Mouse (Mus musculus) G1E (cell line): Measurements from ENCODE around the gene Gm8994.

Source experiments
- CTCF ChIP-seq: IDR thresholded peaks from 2 replicates; pipeline ENCODE4 v1.5.1; 2012; ENCODE audit warnings: low read depth, low read length, inconsistent platforms, mixed read lengths
- TAL1 ChIP-seq: conservative IDR thresholded peaks from 2 replicates; pipeline ENCODE4 v1.6.1; 2012; ENCODE audit warnings: low read depth, low read length, inconsistent platforms, mixed read lengths

DNA sequence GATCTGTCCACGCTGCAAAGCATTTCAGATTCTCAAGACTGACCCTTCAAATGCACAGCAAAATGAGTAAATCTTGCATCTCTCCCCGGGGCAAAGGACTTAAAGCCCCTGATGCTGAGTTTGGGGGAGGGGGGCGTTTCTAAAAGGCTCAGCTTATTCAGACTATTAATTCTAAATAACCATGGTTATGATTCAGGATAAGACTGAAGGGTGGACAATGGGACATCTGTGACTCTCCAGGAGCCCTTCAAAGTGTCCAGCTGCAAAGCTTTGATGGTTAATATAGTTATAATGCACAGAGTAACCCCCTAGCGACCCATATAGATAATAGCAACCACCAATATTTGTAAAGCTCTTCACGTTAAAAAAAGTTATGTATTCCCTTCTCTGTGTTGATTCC, 19.7 kb downstream of the Gm8994 start:
- TF ChIP-seq CTCF = no peak
- no peak for TF ChIP-seq TAL1
